Mouse (Mus musculus) adrenal gland, postnatal 14 days (tissue): ENCODE data around the gene Cfap73. TPM values are rescaled to one million over a fixed set of nuclear protein-coding genes. Genes with fewer than 3 reads are reported as not detected.
A peak's percentile ranks its signal among the peaks of the same experiment; 100 is the strongest.

ENCODE experiments used
- DNase-seq: peaks from one replicate; pipeline ENCODE4 v3.0.0; 2021; ENCODE audit warnings: mixed read lengths
- total RNA-seq: library from RNA; stranded (reverse); gene quantifications from 2 replicates; pipeline ENCODE4 v1.2.3, GENCODE M21; 2021

The Cfap73 gene
- total RNA-seq, 1 experiment from 2014 or later = 0.63 TPM

DNA sequence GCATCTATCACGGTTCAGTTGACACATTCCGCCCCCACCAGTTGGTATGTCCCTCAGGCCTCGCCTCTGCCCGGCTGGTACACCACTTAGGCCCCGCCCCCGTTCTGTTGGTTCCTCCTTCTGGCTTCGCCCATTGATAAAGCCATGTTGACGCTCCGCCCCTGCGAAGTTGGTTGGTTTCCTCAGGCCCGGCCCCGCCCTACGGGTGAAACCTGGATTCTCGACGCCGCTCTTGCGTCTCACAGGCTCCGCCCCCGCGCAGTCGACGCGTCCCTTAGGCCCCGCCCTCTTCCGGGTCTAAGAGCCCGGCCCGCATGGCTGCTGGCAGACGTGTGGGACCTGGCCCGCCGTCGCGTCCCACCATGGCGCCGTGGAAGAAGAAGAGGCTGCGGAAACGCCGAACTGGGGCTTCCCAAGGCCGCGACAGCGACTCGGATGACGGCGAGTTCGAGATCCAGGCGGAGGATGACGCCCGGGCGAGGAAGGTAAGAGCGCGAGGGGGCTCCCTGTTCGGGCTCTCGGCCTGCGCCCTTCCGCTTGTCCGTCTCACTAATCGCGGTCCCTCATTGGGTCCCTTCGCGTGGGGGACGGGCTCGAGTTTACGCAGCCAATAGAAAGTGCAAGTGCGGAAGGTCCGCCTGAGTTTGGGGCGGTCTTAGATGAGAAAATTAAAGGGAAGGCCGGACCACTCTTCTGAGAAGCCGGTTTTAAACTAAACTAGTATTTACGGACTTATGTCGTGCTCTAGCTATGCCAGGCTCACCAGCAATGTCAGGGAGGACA is 21.0 kb downstream of the Cfap73 start:
- DNase-seq = peak; percentile 100

DNA sequence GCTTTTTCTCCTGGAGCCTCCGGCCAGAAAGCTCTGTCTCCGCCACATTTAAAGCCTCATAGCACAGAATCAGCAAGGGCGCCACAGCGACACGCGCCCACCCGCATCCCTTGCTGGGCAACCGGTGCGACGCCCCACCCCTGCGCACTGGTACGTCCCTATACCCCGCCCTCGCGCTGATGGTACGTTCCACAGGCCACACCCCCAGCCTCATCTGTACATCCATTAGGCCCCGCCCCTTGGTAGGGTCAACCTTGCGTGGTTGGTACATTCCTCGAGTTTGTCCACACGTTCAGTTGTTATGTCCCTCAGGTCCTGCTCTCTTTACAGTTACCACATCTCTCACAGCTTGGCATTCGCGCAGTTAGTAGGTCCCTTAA is 21.6 kb downstream of the Cfap73 start, which contains the start of the genes Rita1 and Ddx54:
TSS of gene Rita1 (minus strand) at position 148 of the 380 bp plus-strand sequence.
TSS of gene Ddx54 (plus strand) at position 298 of the 380 bp plus-strand sequence.
- peak; percentile 97 for DNase-seq

DNA sequence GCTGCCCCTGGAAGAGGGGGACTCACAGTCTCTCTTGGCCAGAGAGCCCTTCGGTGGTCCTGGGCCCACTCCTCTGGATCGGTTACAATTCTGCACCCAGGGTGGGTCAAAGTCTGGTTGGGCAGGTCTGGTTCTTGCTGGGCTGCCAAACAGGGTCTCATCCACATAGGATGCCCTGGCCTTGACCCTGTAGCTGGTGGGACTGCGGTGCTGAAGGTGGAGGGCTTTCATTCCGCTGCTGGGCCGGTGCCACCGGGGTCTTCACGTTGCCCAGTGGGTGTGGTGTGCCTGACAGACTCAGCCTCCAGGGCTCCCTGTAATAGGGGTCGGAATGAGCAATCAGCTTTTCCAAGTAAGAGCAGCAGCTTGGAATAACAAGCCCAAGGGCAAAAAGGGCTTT is 22.6 kb downstream of the Cfap73 start:
- no peak for DNase-seq

DNA sequence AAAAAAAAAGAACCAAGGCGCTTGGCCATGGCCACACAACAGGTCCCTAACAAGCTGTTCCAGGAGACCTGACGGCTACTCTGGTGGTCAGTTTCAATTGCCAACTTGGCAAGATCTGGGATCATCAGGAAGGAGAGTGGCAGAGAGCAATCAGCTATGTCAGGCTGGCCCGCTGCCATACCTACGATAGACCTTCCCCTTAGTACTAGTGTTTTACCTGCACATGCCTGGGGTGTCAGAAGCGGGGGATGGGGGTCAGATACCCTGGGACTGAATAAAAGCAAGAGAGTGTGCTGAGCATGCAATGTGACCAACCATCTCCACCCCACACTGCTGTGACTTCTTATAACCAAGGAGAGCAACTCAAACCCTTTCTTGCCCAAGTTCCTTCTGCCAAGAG is 23.1 kb downstream of the Cfap73 start:
- no peak for DNase-seq

DNA sequence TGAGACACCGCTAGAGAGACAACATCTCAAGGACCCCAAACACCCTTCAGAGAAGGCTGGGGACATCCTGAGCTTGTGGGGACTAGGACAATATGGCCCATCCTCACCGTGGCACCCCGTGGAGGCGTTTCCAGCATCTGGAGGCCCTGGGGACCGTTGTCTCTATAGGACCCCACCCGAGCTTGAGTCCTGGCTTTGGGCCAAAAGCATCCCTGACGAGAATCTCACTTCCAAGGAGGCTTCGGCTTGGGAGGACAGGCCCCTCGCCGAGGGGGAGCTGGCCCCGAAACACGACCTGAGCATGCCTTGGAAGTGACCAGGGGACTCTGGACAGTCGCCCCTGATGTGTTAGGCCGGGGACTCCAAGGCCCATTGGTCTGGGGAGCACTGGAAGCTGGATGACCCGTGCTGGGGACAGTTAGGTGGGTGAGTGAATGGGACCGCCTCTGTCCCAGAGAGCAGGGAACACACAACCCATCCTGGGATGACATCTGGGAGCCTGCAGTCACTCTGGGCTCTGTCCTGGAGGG is 24.7 kb downstream of the Cfap73 start:
- no peak for DNase-seq

DNA sequence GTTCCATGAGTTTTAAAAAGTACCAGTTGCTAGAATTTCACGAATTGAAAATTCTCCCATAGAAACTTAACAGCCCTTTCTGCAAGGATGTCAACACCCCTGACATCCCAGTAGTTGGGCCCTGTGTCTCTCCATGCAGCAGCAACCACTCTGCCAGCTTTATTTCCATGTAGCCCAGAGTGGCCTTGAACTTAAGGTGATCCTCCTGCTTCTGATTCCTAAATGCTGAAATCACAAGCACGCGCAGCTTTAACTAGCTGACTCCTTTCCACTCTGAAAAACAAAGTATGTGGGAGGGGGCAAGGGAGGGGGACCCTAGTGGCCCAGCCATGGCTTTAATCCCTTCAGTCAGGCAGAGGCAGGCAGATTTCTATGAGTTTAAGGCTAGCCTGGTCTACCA is 26.7 kb downstream of the Cfap73 start:
- DNase-seq = no peak

DNA sequence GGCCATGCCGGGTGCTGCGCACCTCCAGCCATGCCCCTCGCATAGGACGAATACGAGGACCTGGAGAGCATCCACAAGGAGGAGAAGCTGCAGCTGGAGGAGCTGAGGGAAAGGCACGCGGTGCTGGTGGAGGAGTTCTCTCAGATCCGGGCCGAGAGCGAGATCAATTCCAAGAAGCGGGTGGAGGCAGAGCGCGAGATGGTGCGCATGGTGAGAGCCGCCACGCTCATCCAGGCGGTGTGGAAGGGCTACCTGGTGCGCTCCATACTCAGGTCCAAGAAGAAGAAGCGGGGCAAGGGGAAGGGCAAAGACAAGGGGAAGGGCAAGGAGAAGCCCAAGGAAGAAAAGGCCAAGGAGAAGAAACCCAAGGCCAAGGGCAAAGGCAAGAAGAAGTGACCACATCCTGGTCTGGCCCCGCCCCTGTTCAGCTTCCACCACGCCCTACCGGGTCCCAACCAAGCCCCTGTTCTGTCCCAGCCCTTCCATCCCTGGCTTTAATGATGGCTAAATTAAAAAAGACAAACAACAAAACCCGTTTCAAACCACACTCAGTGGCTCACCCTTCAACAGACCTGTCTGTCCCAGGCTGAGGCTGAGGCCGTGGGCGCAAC is 27.3 kb downstream of the Cfap73 start:
- DNase-seq = peak; percentile 11

DNA sequence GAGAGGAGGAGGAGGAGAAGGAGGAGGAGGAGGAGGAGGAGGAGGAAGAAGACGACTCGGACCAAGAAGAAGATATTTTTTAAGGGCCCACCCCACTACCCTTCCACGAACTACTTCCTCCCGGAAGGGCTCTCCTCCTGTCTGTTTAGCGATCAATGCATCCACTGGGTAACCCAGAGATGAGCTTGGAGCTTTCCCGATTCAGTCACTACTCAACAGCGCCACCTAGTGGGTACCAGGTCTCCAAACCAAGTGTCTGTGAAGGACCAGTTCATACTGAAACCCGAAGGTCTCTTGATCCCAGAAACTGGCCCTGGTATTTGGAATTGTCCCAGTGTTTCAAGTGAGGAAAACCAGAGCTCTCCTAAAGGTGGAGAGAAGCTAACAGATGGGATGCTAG is 28.3 kb downstream of the Cfap73 start:
- DNase-seq = peak; percentile 95

DNA sequence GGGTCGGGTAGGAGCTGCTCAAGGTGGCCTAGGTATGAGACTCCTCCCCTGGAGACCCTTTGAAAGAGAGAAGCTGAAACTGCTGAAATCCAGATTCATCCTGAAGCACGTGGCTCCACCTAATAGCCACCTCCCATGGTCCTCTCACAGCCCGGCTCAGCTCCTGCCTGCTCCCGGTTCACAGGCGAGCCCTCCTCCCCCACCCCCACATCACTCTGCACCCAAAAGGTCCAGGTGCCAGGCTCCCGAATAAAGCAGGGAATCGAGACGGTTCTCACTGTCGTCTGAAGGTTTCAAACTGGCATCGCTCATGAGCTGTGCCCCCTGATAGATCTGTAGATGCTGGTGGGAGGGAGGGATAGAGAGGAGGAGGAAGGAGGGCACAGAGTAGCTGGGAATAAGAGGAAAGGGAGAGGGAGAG is 28.8 kb downstream of the Cfap73 start:
- DNase-seq = no peak

DNA sequence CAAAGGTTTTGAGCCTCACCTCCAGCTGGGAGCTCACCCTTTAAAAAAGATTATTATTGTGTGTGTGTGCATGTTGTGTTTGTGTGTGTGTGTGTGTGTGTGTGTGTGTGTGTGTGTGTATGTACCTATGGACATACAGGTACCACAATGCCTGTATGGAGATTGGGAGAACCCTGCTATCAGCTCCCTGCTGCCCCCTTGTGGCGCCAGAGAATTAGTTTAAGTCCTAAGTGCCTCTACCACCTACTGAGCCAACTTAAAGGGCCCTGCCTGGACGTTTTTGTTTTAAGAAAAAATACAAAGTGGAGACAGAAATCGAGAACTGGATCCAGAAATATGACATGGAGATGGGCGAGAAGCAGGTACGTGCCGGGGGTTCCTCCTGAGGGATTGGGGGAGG is 29.2 kb downstream of the Cfap73 start:
- DNase-seq = peak; percentile 90

DNA sequence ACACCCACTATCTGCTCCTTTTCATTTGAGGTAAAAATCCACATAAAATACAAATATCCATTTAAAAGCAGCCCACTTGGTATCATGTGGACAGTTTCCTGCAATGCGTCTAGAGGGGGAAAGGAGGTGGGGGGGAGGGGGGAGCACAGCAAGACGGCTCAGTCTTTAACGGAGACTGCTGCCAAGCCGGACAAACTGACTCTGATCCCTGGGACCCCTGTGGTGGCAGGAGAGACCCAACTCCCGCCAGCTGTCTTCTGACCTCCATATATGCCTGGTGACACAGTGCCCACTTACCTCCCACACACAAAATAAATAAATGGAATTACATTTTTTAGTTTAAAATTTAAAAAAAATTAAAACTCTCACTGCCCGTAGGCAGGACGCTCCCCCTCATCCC is 30.5 kb downstream of the Cfap73 start:
- DNase-seq = no peak

DNA sequence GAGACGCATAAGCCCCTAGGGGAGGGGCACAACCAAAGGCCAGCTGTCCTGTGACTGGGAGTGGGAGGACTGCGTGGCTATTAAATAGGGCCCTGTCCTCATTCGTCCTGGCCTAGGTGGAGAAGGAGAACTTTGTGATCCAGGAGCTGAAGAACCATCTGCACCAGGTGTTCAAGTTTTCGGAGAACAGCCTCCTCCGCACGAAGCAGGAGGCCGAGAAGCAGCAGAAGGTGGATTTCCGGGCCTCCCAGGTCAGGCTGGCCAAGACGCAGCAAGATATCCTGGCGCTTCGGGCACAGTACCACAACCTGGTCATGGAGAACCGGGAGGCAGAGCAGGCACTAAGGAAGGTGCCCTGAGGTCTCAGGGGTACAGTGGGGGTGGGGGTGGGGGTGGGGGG is 31.8 kb downstream of the Cfap73 start:
- DNase-seq = no peak

DNA sequence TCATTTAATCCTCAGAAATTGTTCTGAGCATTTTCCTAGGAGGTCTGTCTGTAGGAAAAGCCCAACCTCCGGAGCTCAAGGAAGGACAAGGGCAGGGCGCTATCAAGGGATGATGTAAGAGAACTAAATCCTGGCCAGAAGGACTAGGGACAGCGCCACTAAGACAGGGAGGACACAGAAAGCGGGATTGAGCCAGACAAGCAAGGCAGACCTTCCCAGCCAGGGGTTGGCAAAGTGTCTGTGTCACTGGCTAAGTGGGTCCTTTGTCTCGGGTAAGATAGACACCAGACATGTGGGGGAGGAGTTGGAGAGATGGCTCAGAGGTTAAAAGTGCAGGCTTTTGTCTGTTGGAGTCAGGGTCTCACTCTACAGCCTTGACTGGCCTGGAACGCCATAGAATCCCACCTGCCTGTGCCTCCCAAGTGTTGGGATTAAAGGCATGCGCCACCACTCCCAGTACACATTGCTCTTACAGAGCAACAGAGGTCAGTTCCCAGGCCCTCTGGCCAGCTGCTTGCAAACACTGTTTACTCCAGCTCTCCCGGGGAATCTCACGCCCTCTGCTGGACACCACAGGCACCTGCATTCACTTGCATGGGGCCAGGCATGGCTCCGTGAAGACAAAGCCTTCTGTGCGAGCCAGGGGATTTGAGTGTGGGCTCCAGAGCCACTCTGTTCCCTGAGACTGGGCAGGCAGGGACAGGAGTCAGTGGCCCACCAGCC is 32.9 kb downstream of the Cfap73 start:
- DNase-seq = peak; percentile 72

DNA sequence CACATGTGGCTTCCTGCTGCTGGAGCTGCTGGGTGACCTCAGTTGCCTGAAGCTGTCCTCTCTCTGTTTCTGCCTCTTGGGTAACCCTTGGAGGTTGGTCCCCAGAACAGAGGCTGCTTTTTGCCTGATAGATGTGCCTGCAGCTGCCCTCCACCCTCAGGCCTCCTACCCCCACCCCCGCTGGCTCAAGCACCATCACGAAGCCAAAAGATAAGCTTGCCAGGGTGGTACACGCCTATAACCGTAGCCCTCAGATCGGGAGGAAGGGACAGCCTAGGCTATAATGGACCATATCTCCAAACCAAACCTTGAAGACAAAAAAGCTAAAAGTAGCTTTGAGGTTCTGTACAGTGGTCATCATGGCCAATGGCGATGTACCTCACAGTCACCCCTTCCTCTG is 34.4 kb downstream of the Cfap73 start:
- DNase-seq = no peak

DNA sequence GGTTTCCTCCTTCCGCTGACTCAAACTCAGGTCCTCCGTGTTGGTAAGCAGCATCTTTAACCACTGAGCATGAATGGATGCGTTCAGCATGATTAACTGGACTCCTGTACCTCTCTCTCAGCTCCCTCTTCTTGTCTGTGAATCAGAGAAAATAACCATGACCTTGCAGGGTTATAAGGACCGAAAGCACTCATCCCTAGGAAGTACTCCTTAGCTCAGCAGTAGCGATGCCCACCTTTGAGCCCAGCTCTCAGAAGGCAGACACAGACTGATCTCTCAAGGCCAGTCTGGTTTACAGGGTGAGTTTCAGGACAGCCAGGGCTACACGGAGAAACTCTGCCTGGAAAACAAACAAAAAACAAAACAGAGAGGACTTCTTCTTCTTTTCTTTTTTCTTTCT is 39.5 kb downstream of the Cfap73 start:
- no peak for DNase-seq

DNA sequence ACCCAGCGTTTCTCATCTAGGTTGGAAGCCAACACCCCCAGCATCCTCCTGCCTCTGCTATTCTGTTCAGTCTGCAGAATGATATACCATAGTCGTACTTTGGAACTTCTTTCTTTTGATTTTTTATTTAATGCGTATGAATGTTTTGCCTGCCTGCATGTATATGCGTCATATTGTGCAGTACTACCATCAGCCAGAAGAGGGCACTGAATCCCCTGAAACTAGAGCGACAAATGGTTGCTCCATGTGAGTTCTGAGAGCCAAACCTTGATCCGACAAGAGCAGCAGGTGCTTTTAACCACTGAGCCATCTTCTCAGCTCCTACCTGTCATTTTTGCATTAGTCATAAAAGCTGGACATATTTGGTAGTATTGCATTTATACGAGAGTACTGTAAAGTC is 41.9 kb downstream of the Cfap73 start:
- DNase-seq = peak; percentile 37

DNA sequence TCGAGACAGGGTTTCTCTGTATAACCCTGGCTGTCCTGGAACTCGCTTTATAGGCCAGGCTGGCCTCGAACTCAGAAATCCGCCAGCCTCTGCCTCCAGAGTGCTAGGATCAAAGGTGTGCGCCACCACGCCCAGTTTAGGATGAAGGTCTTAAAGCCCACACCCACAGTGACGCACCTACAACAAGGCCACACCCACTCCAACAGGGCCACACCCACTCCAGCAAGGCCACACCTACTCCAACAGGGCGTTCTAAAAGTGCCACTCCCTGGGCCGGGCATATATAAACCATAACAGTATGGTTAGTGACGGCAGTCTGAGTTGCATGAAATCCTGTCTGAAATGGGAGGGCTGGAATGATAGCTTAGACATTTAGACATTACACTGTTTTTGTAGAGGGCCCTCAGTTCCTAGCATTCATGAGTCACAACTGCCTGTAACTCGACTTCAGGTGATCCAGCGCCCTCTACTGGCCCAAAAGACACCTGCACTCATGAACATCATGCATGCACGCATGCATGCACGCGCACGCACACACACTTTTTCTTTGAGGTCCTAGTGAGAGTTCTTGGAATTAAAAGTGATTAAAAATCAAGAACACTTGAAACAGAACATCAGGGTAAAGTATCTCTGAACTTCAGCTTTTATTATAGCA is 43.6 kb downstream of the Cfap73 start:
- DNase-seq = peak; percentile 74

DNA sequence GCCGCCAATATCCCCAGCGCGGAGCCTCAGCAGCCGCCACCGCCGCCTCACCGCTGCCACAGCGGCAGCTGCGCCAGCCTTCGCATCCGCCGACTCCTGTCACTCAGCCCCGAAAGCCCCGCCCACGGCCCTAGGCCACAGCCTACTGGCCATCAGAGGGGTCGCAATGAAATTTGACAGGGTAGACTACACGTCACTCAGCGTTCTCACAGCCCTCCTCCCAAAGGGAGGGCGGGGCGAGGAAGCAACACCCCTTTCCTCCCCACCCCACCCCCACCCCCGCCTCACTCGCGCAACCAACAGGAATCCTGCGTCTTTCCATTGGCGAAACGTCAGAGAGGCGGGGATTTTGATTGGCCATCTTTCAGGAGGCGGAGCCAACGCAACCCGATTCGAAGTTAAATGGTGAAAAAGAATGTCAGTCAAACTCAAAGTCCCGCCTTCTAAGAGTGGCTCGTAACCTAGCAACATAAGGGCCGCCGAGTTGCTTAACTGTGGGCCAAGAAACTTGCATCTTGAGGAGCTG is 45.4 kb downstream of the Cfap73 start, which contains the start of the genes Tpcn1 and Iqcd:
TSS of gene Tpcn1 (minus strand) at position 105 of the 526 bp plus-strand sequence.
TSS of gene Iqcd (plus strand) at position 448 of the 526 bp plus-strand sequence.
- DNase-seq = peak; percentile 100

DNA sequence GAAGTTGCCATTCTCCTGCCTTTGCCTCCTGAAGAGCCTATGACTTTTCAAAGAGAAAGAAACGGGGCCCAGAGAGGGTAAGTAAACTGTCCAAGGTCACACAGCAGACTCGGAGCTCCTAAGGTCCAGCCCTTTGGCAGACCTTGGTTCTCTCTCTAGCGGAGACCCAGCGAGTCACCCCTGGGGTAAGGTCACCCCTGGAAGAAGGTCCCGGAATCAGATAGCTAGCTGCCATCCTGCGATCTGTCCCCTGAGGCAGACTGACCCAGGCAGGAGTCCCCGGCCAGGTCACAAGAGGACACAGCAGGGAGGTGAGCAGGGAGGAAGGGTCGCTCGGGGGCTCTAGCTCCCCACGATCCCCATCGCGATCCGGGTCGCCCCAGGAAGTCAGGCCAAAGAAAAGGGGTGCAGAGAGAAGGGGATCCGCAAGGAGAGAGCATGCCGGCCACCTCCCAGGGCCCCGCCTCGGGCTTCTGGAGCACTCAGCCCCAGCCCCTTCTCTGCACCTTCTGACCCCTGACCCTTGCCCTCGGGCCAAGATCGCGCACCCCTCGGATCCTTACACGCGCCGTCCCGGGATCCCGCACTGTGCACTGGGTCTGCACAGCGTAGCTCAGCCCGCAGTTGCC is 46.0 kb downstream of the Cfap73 start:
- DNase-seq = no peak

DNA sequence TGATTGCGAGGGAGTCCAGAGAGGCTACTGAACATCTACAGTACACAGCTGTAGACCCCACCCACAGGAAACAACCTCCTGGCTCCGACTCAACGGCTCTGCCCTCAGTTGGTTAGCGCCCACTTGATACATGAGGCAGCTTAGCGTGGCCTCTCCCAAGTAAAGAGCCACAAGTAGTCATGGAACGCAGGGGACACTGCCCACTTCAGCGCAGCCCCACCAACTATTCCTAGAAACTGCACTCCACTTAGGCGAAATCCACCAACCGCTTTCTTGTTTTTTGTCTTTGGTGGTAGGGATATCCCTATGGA is 46.5 kb downstream of the Cfap73 start:
- peak; percentile 29 for DNase-seq

DNA sequence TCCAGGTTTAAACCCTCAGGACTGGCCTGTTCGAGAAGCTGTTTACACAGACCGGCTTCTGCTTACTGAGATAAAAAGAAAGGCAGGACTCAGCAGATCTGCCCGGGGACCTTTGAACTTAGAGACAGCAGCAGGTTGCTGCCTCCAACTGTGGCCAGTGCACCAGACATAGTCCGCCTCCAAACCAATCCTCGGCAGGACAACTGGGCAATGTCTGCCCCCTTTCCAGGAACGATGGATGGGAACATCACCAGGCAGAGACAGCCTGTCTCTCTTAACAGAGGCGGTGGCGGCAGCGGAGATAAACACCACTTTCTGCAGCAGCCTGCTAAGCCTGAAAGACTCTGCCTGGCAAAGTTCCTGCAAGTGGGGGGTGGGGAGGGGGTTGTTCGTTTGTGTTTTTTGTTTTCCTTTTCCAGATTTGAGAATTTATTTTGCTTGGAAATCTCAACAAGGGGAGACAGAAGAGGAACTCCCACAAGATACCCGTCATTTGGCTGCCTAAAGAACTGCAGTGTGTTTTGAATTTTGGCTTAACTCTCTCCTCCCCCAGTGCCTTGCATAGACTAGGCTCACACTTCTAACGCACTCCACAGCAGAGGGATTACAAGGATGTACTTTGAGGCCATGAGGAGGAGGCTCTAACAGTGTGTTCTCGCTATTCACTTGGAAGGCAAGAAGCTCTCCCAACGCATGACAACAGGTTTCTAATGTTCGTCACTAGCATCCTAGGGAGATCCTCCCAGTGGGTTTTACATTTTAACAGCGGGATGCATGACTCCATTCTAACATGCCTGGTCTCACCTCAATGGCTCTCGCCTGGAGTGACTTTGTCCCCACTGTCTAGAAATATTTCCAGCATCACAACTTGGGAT is 47.1 kb downstream of the Cfap73 start:
- DNase-seq = peak; percentile 57
